Mouse (Mus musculus) forebrain, embryonic 11.5 days (tissue): ENCODE measurements around the gene Ccnt2. TPM values are rescaled to one million over a fixed set of nuclear protein-coding genes. Genes with fewer than 3 reads are reported as not detected.

Source experiments
- ATAC-seq: fragments of 200-750 bp; cut with Nextera tagmentation; replicated peaks from 2 replicates; pipeline ENCODE4 v1.8.0; 2017; ENCODE audit warnings: moderate TSS enrichment; ENCODE audit not compliant: low FRiP score
- DNase-seq: peaks from one replicate; pipeline ENCODE4 v3.0.0-alpha.2; 2017; ENCODE audit warnings: low spot score
- H3K27ac ChIP-seq: fragments of 300-500 bp; sonication (generic); 2 replicates; pipeline ENCODE4 v1.5.1; 2014; ENCODE audit warnings: low read depth, low read length
- H3K27me3 ChIP-seq: fragments of 300-500 bp; sonication (generic); 2 replicates; pipeline ENCODE4 v1.6.1; 2014; ENCODE audit warnings: mild to moderate bottlenecking, low read length, mixed read lengths; ENCODE audit not compliant: control insufficient read depth, insufficient read depth
- H3K36me3 ChIP-seq: fragments of 300-500 bp; sonication (generic); 2 replicates; pipeline ENCODE4 v1.6.1; 2014; ENCODE audit warnings: mild to moderate bottlenecking, low read length, moderate library complexity, mixed read lengths; ENCODE audit not compliant: control insufficient read depth, insufficient read depth
- H3K4me1 ChIP-seq: fragments of 300-500 bp; sonication (generic); replicated peaks from 2 replicates; pipeline ENCODE4 v1.6.1; 2014; ENCODE audit warnings: low read length, mixed read lengths; ENCODE audit not compliant: control insufficient read depth, insufficient read depth
- H3K4me2 ChIP-seq: fragments of 300-500 bp; sonication (generic); 2 replicates; pipeline ENCODE4 v1.6.1; 2014; ENCODE audit warnings: low read depth, mild to moderate bottlenecking, low read length, moderate library complexity, mixed read lengths; ENCODE audit not compliant: severe bottlenecking
- H3K4me3 ChIP-seq: fragments of 300-500 bp; sonication (generic); 2 replicates; pipeline ENCODE4 v1.5.1; 2014; ENCODE audit warnings: low read depth, low read length
- H3K9ac ChIP-seq: fragments of 300-500 bp; sonication (generic); 2 replicates; pipeline ENCODE4 v1.6.1; 2014; ENCODE audit warnings: low read length
- H3K9me3 ChIP-seq: fragments of 300-500 bp; sonication (generic); 2 replicates; pipeline ENCODE4 v1.6.1; 2016; ENCODE audit warnings: low read length, mixed read lengths; ENCODE audit not compliant: control insufficient read depth
- WGBS: fragments of 180-500 bp; shearing (Covaris S2); extraction: QIAGEN DNeasy Blood & Tissue Kit; methylation state at CpG from one replicate; pipeline ENCODE4 v1.1.7; 2014; 5-methylcytosine and 5-hydroxymethylcytosine counted together
- polyA plus RNA-seq: library from polyadenylated mRNA; unstranded; fragments of >200 nt; fragmentation: Nextera tagmentation; extraction: Ambion mirVana; gene quantifications from 2 replicates; pipeline ENCODE4 v1.2.1, GENCODE M21; 2014

Gene Ccnt2
- polyA plus RNA-seq, 1 experiment from 2014 or later = 123 TPM

GRCm38 (mm10) chr1:127796752-127797151 lies 22.8 kb downstream of the Ccnt2 start:
- no peaks in the 10 kb centered on the region; the same call in 1 of the 2 replicates for H3K36me3 ChIP-seq

GRCm38 (mm10) chr1:127802916-127803315 lies 29.0 kb downstream of the Ccnt2 start:
- Histone ChIP-seq H3K4me3 (no peak overlapping the region), H3K27ac (no peak overlapping the region), H3K9me3 (no peaks in the 10 kb centered on the region), H3K9ac (no peak overlapping the region), H3K4me2 (no peak overlapping the region), H3K27me3 (no peaks in the 10 kb centered on the region), H3K36me3 (peaks cover 11% of the 10 kb centered on the region), H3K4me1 (no peaks in the 10 kb centered on the region)
- no peak for ATAC-seq
- whole genome bisulfite sequencing = 86% methylated on average over 8 of the region's 8 CpGs
- DNase-seq = no peak

More at GRCm38 (mm10) chr1:127796752-127797151, 22.8 kb downstream of the Ccnt2 start:
- H3K4me2 ChIP-seq = no peak overlapping the region
- no peaks in the 10 kb centered on the region for H3K4me1 ChIP-seq
- H3K9ac ChIP-seq = no peak overlapping the region
- no peaks in the 10 kb centered on the region for H3K27me3 ChIP-seq
- ATAC-seq (no peak), DNase-seq (no peak)
- 78% methylated on average over 1 of the region's 1 CpGs for WGBS
- H3K27ac ChIP-seq = no peak overlapping the region
- H3K9me3 ChIP-seq = no peaks in the 10 kb centered on the region
- H3K4me3 ChIP-seq = no peak overlapping the region

GRCm38 (mm10) chr1:127808671-127809070 lies 34.7 kb downstream of the Ccnt2 start:
- H3K4me3 ChIP-seq = no peak overlapping the region
- no peak for ATAC-seq
- no peaks in the 10 kb centered on the region for H3K9me3 ChIP-seq
- H3K4me1 ChIP-seq = no peaks in the 10 kb centered on the region
- H3K9ac ChIP-seq = no peak overlapping the region
- no peak for DNase-seq
- no peak overlapping the region for H3K4me2 ChIP-seq
- 95% methylated on average over 7 of the region's 7 CpGs for WGBS
- H3K36me3 ChIP-seq = no peaks in the 10 kb centered on the region
- no peaks in the 10 kb centered on the region for H3K27me3 ChIP-seq
- no peak overlapping the region for H3K27ac ChIP-seq

GRCm38 (mm10) chr1:127812929-127813328 lies 39.0 kb downstream of the Ccnt2 start:
- WGBS = 88% methylated on average over 7 of the region's 7 CpGs
- H3K9me3 ChIP-seq = no peaks in the 10 kb centered on the region
- H3K27me3 ChIP-seq = no peaks in the 10 kb centered on the region
- no peak overlapping the region for H3K9ac ChIP-seq
- no peak overlapping the region for H3K4me3 ChIP-seq
- DNase-seq (no peak), ATAC-seq (no peak)
- H3K4me2 ChIP-seq = no peak overlapping the region
- H3K36me3 ChIP-seq = no peaks in the 10 kb centered on the region
- no peaks in the 10 kb centered on the region for H3K4me1 ChIP-seq
- H3K27ac ChIP-seq = no peak overlapping the region

GRCm38 (mm10) chr1:127816381-127816780 lies 42.4 kb downstream of the Ccnt2 start:
- Histone ChIP-seq H3K27me3 (no peaks in the 10 kb centered on the region), H3K36me3 (no peaks in the 10 kb centered on the region), H3K4me3 (no peak overlapping the region), H3K9ac (no peak overlapping the region), H3K9me3 (no peaks in the 10 kb centered on the region), H3K27ac (no peak overlapping the region), H3K4me1 (no peaks in the 10 kb centered on the region), H3K4me2 (no peak overlapping the region)
- 85% methylated on average over 6 of the region's 6 CpGs for WGBS
- DNase-seq (no peak), ATAC-seq (no peak)

- Histone ChIP-seq H3K4me3 (no peak overlapping the region), H3K9me3 (no peaks in the 10 kb centered on the region), H3K9ac (no peak overlapping the region), H3K4me1 (no peaks in the 10 kb centered on the region), H3K27ac (no peak overlapping the region), H3K36me3 (no peaks in the 10 kb centered on the region), H3K27me3 (no peaks in the 10 kb centered on the region), H3K4me2 (no peak overlapping the region)
- WGBS = 24% methylated on average over 2 of the region's 2 CpGs
- ATAC-seq (no peak), DNase-seq (no peak)
Observed at GRCm38 (mm10) chr1:127827325-127827724, 53.4 kb downstream of the Ccnt2 start.

DNA sequence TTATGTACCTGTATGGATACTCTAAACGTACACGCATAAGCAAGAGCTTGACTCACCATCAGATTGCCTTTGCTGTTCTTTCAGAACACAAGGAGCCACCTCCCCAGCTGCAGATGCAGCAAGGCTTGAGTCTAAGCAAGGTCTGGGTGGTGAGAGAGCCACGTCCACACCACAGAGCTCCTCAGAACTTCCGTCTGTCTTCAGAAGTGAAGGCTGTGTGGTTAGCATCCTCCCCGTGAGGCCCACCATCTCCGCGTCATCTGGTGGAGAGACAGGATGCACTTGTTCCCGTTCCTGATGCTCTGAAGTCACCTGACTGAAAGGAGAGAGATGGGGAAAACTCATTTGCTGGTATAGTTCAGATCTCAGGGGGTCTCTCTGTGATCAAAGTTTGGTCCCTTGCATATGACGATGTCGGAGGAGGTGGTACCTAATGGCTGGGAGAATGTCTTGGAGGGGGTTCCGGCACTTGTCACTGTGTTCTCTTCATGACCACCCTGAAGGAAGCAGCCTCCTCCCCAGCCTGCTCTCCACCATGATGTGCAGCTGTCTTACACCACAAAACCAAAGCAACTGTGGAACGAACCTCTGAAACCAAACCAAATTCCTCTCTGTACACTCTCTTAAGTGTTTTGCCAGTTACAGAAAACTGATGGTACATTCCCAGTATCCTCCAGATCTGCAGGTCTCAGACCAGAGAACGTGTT lies 56.4 kb downstream of the Ccnt2 start:
- no peak overlapping the region for H3K9ac ChIP-seq
- no peaks in the 10 kb centered on the region for H3K9me3 ChIP-seq
- ATAC-seq (no peak), DNase-seq (no peak)
- no peaks in the 10 kb centered on the region for H3K4me1 ChIP-seq
- WGBS = 90% methylated on average over 13 of the region's 13 CpGs
- no peaks in the 10 kb centered on the region for H3K27me3 ChIP-seq
- no peaks in the 10 kb centered on the region for H3K36me3 ChIP-seq
- no peak overlapping the region for H3K27ac ChIP-seq
- H3K4me3 ChIP-seq = no peak overlapping the region
- H3K4me2 ChIP-seq = no peak overlapping the region

DNA sequence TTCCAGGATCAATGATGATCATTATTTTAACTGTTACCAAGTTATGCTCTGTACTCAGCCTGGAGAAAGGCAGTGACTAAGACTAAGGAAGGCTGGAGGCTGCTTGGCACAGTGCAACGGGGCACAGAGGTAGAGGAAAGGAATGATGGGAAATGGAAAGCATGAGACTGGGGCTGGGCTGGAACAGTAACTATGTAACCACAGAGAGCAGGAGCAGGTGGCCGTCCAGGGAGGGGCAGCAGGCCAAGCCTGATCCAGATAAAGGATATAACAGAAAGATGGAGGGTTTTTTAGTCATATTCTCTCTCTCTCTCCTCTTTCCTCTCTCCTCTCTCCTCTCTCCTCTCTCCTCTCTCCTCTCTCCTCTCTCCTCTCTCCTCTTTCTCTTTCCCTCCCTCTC lies 59.8 kb downstream of the Ccnt2 start:
- no peak for DNase-seq
- Histone ChIP-seq H3K4me2 (no peak overlapping the region), H3K36me3 (no peaks in the 10 kb centered on the region), H3K27ac (no peak overlapping the region), H3K4me1 (no peaks in the 10 kb centered on the region), H3K9ac (no peak overlapping the region), H3K9me3 (no peaks in the 10 kb centered on the region), H3K27me3 (no peaks in the 10 kb centered on the region), H3K4me3 (no peak overlapping the region)
- no peak for ATAC-seq
- 71% methylated on average over 2 of the region's 2 CpGs for WGBS

- H3K4me3 ChIP-seq = no peak overlapping the region
- no peaks in the 10 kb centered on the region for H3K9me3 ChIP-seq
- H3K27ac ChIP-seq = no peak overlapping the region
- ATAC-seq (no peak), DNase-seq (no peak)
- no peaks in the 10 kb centered on the region for H3K4me1 ChIP-seq
- no peaks in the 10 kb centered on the region for H3K36me3 ChIP-seq
- no peaks in the 10 kb centered on the region for H3K27me3 ChIP-seq
- no peak overlapping the region for H3K4me2 ChIP-seq
- H3K9ac ChIP-seq = no peak overlapping the region
- 72% methylated on average over 4 of the region's 4 CpGs for WGBS
Observed at GRCm38 (mm10) chr1:127834202-127834601, 60.2 kb downstream of the Ccnt2 start.
